Mouse (Mus musculus): ENCODE results near the gene Ddx19b. TPM values are rescaled to one million over a fixed set of nuclear protein-coding genes. Genes with fewer than 3 reads are reported as not detected.
A peak's percentile ranks its signal among the peaks of the same experiment; 100 is the strongest.
"Not testable (repeated sequence)": the region's sequence is repeated elsewhere in the genome, so short reads cannot be mapped to it uniquely, and the experiment has no call there.

Gene Ddx19b
- total RNA-seq, 4 experiments from 2014 or later = 9.8 to 11.9 (median 10.9) TPM

DNA sequence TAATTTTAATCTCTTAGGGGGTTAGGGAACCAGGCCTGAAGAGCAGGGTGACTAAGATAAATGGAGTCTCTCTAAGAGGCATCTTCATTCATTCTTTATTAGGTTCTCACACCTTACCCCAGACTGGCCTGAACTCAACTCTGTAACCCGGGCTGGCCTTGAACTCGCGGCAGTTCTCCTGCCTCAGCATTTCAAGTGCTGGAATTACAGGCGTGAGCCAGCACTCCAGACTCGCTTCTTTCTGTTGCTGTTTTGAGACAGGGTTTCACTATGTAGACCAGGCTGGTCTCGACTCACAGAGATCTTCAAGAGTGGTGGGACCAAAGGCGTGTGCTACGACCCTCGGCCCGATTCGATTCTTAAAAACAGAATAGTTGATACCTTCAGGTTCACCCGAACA lies 2.7 kb upstream of the Ddx19b start:
- DNase-seq (ENCODE audit: low spot score) = no peak

- peak; percentile 100 for DNase-seq (ENCODE audit: low spot score)
Measured at GRCm38 (mm10) chr8:111033482-111034215, 2.1 kb upstream of the Ddx19b start.

GRCm38 (mm10) chr8:111032916-111033315 lies 1.4 kb upstream of the Ddx19b start, which contains the start of gene Aars:
Aars (plus strand) TSS chr8:111033144.
- no peak for DNase-seq (ENCODE audit: low spot score)

DNA sequence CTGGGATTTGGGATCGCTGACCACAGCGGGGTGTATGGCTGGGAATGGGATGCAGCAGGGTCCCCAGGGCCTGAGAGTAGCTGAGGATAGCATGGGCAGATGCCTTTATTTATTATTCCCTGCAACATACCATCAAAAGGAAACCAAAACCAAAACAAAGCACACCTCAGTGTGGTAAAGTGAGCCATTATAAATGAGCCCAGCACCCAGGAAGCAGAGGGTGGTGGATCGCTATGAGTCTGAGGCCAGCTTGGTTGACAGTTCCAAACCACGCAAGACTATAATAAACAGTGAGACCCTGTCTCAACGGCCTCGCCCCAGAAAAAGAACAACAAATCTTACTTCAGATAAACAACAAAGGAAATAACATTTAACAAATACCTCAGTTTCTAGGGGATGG lies 1.5 kb downstream of the Ddx19b start:
- DNase-seq (ENCODE audit: low spot score) = no peak

- DNase-seq (ENCODE audit: low spot score) = no peak
Measured at GRCm38 (mm10) chr8:111029589-111029988, 2.0 kb downstream of the Ddx19b start.

- DNase-seq (ENCODE audit: low spot score) = peak; percentile 77
Measured at GRCm38 (mm10) chr8:111027391-111027937, 4.1 kb downstream of the Ddx19b start.

GRCm38 (mm10) chr8:111026609-111027008 lies 4.9 kb downstream of the Ddx19b start:
- not testable (repeated sequence) for DNase-seq (ENCODE audit: low spot score)

DNA sequence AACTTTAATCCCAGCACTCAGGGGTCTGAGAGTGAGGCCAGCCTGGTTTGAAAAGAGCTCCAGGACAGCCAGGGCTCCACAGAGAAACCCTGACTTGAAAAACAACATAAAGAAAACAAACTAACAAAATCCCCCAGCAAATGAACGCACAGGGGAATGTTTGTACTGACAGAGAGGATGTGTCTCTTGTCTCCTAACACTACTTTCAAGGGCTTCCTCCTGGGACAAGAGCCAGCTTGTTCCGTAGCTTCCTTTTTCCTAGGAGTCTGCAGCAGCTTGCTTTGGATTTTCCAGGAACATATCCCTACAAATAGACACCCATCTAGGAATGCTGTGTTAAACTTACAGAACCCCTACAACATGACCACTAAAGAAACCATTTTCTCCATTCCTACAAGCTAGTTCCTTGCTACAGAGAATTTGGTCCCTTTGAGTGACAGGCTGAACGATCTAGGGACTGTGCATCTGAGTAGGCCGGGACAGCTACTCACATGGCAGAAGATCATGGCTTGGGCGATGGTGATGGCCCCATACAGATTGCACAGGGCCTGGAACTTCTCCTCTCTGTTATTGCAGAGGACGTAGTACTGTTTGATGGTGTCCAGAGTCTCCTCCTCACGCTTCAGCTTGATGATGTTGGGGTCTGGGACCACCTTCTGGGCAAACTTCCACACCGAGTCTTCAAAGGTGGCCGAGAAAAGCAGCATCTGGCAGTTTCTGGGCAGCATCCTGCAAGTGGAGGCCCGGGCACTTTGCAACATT lies 21.1 kb downstream of the Ddx19b start:
- DNase-seq (ENCODE audit: low spot score) = not testable (repeated sequence)

DNA sequence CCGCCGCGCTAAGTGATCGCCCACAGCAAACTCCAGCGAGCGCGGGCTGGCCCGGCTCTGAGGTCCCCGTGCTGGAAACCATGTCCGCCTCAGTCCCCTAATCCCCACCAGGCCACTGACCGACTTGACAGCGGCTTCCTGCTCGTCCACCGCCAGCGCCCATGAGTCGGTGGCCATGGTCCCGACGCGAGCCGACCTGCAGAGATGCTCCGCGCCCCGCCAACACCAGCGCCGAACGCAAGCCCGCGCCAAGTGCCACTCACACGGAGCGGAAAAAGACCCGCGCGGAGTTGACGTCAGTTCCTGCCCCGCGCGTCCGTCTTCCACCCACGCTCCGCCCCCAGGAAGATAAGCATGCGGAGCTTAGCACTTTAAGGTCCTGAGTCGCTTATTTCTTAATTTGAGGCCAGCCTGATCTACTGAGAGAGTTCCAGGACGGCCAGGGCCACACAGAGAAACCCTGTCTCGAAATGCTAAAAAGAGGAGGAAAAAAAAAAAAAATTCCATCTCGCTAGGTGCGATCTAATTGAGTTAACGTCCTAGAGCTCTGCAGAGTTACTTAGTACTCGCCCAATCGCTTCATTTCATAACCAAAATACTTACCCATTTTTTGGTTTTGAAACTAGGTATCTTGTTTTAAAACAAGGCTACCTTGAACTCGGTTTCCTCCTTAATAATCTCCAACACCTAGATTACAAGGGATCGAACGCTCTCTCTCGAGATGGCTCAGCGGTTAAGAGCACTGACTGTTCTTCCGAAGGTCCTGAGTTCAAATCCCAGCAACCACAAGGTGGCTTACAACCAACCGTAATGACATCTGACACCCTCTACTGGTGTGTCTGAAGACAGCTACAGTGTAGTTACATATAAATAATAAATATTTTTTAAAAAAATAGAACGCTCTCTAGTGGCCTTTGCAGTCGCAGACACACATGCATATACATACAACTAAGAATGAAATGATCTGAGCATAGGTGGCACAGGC lies 33.7 kb downstream of the Ddx19b start, which contains the start of gene Ddx19a:
Gene Ddx19a (minus strand): TSS at position 254 of the 985 bp plus-strand sequence.
- DNase-seq (ENCODE audit: low spot score) = peak; percentile 89

- DNase-seq (ENCODE audit: low spot score) = no peak
Measured at GRCm38 (mm10) chr8:110996641-110997430, 34.7 kb downstream of the Ddx19b start.

- peak; percentile 29 for DNase-seq (ENCODE audit: low spot score)
Measured at GRCm38 (mm10) chr8:110990017-110990416, 41.5 kb downstream of the Ddx19b start.

GRCm38 (mm10) chr8:110987805-110988744 lies 43.5 kb downstream of the Ddx19b start:
- no peak for DNase-seq (ENCODE audit: low spot score)

- no peak for DNase-seq (ENCODE audit: low spot score)
Measured at GRCm38 (mm10) chr8:110981304-110981703, 50.2 kb downstream of the Ddx19b start.

DNA sequence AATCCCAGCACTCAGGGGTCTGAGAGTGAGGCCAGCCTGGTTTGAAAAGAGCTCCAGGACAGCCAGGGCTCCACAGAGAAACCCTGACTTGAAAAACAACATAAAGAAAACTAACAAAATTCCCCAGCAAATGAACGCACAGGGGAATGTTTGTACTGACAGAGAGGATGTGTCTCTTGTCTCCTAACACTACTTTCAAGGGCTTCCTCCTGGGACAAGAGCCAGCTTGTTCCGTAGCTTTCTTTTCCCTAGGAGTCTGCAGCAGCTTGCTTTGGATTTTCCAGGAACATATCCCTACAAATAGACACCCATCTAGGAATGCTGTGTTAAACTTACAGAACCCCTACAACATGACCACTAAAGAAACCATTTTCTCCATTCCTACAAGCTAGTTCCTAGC lies 53.6 kb downstream of the Ddx19b start:
- not testable (repeated sequence) for DNase-seq (ENCODE audit: low spot score)

- not testable (repeated sequence) for DNase-seq (ENCODE audit: low spot score)
Measured at GRCm38 (mm10) chr8:110976532-110976931, 55.0 kb downstream of the Ddx19b start.

- DNase-seq (ENCODE audit: low spot score) = peak; percentile 89
Measured at GRCm38 (mm10) chr8:110969910-110970770, 61.4 kb downstream of the Ddx19b start.

- no peak for DNase-seq (ENCODE audit: low spot score)
Measured at GRCm38 (mm10) chr8:110967326-110967725, 64.2 kb downstream of the Ddx19b start.

DNA sequence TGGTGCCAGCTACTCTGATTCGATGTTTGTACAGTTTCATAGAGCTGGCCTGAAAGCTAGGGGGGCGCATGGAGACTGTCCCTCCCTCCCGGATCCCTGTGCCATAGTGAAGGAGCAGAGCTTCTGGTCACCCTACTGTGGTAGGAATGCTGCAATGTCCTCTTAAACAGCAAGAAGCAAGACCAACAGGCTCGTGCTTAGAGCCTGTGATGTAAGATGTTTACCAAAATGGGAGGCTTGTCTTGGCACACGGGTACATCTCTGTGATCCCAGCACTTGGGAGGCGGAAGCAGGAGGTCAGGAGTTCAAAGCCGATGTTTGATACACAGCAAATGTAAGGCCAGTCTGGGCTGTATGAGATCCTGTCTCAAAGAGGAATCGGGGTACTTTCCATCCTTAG lies 65.0 kb downstream of the Ddx19b start:
- DNase-seq (ENCODE audit: low spot score) = no peak

All from heart, adult 8-10 months (tissue).